Mouse (Mus musculus): ENCODE data around the gene Lhb.
A peak's percentile ranks its signal among the peaks of the same experiment; 100 is the strongest.
"Not testable (repeated sequence)": the region's sequence is repeated elsewhere in the genome, so short reads cannot be mapped to it uniquely, and the experiment has no call there.

Gene Lhb

GRCm38 (mm10) chr7:45420615-45420919 is at the start of gene Lhb:
Gene Lhb (plus strand): TSS chr7:45420820.
- no peak for DNase-seq (ENCODE audit: low read depth)

- no peak for DNase-seq (ENCODE audit: low read depth)
These were observed 48.2 kb upstream of the Lhb start for GRCm38 (mm10) chr7:45372371-45372770.

DNA sequence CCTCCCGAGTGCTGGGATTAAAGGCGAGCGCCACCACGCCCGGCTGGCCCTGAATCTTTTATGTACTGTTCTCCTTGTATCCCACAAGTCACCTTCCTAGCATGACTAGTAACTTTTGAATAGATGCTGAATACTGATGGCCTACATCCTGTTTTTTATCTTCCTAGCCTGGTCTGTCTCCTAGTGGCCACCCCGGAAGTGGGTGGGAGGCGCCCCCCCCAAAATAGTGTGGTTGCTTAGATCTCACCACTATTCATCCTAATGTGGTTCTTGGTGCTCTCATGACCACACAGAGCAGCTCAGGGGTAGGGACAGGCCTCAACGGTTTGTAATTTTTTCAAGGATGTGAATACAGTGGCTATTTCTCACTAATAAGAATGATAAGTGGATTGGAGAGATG is 46.0 kb upstream of the Lhb start:
- DNase-seq (ENCODE audit: low read depth) = no peak

DNA sequence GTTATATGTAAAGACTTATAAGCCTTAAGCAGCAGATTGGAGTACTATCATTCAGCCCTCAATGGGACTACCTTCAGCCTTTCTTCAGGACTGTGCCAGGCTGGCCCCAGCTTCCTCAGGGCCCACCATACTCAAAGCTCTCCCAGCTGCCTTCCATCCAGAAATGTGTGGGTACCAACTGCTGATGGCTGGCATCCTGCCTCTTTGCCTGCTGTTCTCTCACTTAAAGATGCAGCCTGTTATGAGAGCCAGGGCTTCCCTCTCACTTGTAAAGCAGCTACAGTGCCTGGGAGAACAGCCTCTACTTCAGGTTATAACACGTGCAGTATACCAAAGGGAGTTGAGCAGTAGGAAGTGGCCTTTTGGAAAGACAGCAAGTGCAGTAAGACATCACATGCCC is 44.6 kb upstream of the Lhb start:
- DNase-seq (ENCODE audit: low read depth) = no peak

- peak; percentile 48 for DNase-seq (ENCODE audit: low read depth)
These were observed 34.5 kb upstream of the Lhb start for GRCm38 (mm10) chr7:45386077-45386476.

DNA sequence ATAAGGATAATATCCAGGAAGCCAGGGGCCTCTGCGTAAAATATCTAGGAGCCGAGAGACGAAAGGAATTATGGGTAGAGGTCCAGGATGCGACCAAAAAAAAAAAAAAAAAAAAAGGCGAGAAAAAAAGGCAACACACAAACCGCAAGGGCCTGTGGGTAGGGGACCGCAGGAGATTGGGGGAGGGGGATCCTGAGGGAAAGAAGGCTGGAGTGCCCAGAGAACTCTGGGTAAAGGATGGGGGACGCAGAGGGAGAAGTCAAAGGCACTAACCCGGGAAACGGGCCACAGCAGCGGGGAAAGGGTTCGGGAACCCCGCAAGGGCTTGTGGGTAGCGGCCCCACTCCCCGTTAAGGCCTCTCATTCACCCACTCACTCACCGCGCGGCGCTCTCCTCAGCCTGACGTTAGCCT is 25.5 kb upstream of the Lhb start:
- DNase-seq (ENCODE audit: low read depth) = peak; percentile 82

DNA sequence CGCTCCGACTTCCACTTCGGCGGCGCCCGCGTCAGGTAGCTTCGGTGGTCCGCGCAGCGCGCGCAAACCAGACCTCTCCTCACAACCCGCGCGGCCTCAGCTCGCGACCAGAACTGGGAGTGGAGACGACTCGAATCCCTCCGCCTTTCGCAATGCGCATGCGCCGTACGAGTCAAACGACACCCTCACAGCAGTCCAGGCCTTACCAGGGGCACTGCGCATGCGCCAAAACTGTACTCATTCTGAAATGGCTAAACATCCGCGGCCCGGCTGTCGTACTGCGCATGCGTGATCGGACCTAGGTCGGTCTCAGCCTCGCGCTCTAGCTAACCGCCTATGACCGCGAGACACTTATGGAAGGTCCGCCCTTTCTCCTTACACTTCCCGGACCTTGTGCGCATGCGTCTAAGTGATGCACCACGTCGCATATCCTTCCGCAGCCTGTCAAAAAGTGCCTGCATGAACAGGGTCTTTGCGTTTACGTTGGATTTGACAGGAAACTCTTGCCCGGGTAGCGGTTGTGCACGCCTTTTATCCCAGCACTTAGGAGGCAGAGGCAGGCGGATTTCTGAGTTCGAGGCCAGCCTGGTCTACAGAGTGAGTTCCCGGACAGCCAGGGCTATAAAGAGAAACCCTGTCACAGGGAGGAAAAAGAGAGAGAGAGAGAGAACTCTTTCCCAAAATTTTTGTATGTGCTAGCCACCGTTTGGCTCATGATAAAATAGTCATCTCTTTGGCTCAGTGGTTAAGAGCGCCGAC is 24.9 kb upstream of the Lhb start, which contains the start of gene Snrnp70:
TSS of gene Snrnp70 (minus strand) at position 165 of the 759 bp plus-strand sequence.
- peak; percentile 100 for DNase-seq (ENCODE audit: low read depth)

DNA sequence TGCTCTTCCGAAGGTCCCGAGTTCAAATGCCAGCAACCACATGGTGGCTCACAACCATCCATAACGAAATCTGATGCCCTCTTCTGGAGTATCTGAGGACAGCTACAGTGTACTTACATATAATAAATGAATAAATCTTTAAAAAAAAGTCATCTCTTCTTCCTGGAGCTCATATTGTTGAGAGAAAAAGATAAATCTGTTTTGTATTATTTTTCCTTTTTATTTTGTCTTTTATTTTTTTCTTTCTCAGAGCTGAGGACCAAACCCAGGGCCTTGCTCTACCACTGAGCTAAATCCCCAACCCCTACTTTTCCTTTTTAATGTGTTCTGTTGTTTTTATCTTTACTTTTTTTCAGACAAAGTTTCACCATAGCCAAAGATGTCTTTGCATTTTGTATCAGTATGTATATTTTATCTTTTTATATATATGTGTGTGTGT is 24.3 kb upstream of the Lhb start:
- not testable (repeated sequence) for DNase-seq (ENCODE audit: low read depth)

DNA sequence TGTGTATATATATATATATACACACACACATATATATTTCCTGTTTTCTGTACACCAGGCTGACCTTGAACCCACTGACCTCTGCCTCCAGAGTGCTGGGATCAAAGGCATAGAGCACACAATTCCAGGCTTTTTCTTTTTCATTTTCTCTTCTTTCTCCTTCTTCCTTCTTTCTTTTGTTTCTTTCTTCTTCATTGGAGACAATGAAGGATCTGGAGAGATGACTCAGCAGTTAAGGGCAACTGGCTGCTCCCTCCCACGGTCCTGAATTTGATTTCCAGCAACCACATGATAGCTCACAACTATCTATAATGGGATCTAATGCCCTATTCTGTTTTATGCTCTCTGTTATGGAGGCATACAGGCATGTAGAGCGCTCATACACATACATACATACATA is 23.8 kb upstream of the Lhb start:
- DNase-seq (ENCODE audit: low read depth) = peak; percentile 52

GRCm38 (mm10) chr7:45401521-45402085 is 19.0 kb upstream of the Lhb start:
- DNase-seq (ENCODE audit: low read depth) = no peak

DNA sequence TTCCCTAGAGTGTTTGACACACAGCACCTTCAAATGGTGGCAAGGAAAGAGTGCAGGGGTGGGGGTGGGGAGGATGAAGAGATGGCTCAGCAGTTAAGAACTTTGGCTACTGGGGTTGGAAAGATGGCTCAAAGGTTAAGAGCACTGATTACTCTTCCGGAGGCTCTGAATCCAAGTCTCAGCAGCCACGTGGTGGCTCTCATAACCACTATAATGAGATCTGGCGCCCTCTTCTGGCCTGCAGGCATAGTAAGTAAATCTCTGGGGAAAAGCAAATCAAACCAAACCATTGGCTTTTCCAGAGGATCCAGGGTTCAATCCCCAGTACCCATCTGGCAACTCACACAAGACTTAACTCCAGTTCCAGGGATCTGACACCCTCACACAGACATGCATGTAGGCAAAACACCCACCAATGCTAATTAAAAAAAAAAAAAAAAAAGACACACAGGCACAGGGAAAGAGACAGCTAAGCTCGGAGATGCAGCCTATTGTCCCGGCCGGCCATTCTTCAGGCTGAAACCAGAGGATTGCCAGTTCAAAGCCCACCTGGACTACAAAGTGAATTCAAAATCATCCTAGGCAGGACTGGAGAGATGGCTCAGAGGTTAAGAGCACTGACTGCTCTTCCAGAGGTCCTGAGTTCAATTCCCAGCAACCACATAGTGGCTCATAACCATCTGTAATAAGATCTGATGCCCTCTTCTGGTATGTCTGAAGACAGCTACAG is 16.9 kb upstream of the Lhb start:
- DNase-seq (ENCODE audit: low read depth) = peak; percentile 77

- peak; percentile 77 for DNase-seq (ENCODE audit: low read depth)
These were observed 15.2 kb upstream of the Lhb start, which contains the start of gene Kcna7 for GRCm38 (mm10) chr7:45405091-45406075. Gene Kcna7 (plus strand): TSS chr7:45405653.

DNA sequence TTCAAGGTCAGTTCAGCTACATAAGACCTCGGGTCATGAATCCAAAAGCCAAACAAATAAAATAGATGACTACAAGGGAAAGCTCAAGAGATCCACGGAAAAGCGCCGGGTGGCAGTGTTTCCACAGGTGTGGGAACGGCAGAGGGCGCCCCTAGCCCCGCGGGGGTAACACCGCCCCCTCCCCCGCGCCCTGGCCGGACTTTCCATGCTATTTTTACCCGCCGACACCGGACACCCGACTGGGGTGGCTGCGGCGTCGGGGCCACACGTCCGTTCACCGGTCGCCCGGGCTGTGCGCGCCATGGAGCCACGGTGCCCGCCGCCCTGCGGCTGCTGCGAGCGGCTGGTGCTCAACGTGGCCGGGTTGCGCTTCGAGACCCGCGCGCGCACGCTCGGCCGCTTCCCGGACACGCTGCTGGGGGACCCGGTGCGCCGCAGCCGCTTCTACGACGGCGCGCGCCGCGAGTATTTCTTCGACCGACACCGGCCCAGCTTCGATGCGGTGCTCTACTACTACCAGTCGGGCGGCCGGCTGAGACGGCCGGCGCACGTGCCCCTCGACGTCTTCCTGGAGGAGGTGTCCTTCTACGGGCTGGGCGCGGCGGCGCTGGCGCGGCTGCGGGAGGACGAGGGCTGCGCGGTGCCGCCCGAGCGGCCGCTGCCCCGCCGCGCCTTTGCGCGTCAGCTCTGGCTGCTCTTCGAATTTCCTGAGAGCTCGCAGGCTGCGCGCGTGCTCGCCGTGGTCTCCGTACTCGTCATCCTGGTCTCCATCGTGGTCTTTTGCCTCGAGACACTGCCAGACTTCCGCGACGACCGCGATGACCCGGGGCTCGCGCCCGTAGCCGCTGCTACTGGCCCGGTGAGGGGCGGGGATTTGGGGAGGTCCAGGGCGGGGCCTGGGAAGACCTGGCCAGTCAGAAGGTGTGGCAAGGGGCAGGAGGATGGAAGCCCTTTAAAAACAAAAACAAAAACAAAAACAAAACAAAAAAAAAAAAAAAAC is 14.2 kb upstream of the Lhb start:
- no peak for DNase-seq (ENCODE audit: low read depth)

GRCm38 (mm10) chr7:45407836-45408235 is 12.8 kb upstream of the Lhb start:
- DNase-seq (ENCODE audit: low read depth) = no peak

DNA sequence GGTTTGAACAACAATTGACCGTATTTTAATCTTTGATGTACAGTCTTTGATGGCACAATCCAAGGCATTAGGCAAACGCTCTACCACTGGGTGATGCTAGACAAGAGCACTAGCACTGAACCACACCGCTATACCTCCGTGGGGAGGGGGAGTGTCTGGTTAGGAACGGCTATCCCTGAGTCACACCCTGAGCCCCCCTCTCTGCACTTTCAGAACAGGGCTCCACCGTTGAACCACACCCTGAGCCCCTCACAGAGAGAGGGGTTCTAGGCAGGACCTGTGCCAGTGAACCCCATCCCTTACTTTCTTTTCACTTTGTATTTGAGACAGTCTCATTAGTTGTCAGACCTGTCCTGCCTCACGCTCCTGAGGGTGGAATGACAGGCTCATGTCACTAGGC is 12.3 kb upstream of the Lhb start:
- DNase-seq (ENCODE audit: low read depth) = no peak

DNA sequence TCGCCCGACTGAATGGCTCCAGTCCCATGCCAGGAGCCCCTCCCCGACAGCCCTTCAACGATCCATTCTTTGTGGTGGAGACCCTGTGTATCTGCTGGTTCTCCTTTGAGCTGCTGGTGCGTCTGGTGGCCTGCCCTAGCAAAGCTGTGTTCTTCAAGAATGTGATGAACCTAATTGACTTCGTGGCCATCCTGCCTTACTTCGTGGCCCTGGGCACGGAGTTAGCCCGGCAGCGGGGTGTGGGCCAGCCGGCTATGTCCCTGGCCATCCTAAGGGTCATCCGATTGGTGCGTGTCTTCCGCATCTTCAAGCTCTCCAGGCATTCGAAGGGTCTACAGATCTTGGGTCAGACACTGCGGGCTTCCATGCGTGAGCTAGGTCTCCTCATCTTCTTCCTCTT is 11.7 kb upstream of the Lhb start:
- DNase-seq (ENCODE audit: low read depth) = no peak

DNA sequence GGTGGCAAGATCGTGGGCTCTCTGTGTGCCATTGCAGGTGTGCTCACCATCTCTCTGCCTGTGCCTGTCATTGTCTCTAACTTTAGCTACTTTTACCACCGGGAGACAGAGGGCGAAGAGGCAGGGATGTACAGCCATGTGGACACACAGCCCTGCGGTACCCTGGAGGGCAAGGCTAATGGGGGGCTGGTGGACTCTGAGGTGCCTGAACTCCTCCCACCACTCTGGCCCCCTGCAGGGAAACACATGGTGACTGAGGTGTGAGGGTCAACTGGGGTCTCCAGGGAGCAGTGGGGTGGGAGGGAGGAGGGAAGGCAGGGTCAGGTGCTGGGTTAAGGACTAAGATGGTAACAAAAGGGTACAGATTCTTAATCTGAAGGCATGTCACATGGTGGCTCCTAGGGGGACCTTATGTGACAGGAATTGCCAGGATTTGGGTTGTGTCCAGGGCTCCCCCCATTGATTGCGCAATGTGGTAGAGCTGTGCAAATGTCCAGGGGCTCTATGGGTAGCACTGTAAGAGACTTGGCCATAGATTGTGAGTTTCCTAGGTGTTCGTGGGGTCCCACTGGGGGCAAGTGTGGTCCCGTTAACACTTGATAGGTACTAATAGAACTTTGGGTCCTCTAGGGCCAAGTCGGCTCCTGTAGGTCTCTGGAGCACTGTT is 11.0 kb upstream of the Lhb start:
- no peak for DNase-seq (ENCODE audit: low read depth)

- DNase-seq (ENCODE audit: low read depth) = no peak
These were observed 8.2 kb upstream of the Lhb start for GRCm38 (mm10) chr7:45412421-45412820.

GRCm38 (mm10) chr7:45413113-45413863 is 7.3 kb upstream of the Lhb start, which contains the start of gene Ntf5:
Gene Ntf5 (plus strand): TSS chr7:45413695.
- peak; percentile 46 for DNase-seq (ENCODE audit: low read depth)

All from NIH3T3 (cell line).